Mouse (Mus musculus) CH12.LX (cell line): ENCODE results near the gene Rtf2. TPM values are rescaled to one million over a fixed set of nuclear protein-coding genes. Genes with fewer than 3 reads are reported as not detected.
A peak's percentile ranks its signal among the peaks of the same experiment; 100 is the strongest.

Experiments
- DNase-seq: peaks from one replicate; pipeline ENCODE4 v3.0.0-alpha.2; 2013; ENCODE audit errors: extremely low read depth
- H3K27ac ChIP-seq: 2 replicates; pipeline ENCODE4 v1.5.1; 2012; ENCODE audit warnings: low read depth, mild to moderate bottlenecking, control low read depth, moderate library complexity; ENCODE audit not compliant: insufficient read depth
- H3K27me3 ChIP-seq: replicated peaks from 2 replicates; pipeline ENCODE3; 2012; ENCODE audit warnings: inconsistent platforms
- H3K36me3 ChIP-seq, 2 experiments: replicated peaks in 1 of 2; 2 replicates each; pipeline versions ENCODE3 to v1.6.1; 2012; ENCODE audit warnings: inconsistent platforms in 1 of 2, low read length in 1 of 2, mild to moderate bottlenecking in 1 of 2, mixed read lengths in 1 of 2, moderate library complexity in 1 of 2; ENCODE audit not compliant: control insufficient read depth in 1 of 2, insufficient read depth in 1 of 2
- H3K4me1 ChIP-seq, 2 experiments: 2 replicates each; pipeline ENCODE4 v1.6.1; 2012; ENCODE audit warnings: inconsistent platforms in 1 of 2, moderate library complexity in 1 of 2; ENCODE audit not compliant: insufficient read depth in 2 of 2, control insufficient read depth in 1 of 2
- H3K4me2 ChIP-seq: 2 replicates; pipeline ENCODE4 v1.6.1; 2012; ENCODE audit warnings: low read depth, mild to moderate bottlenecking, control low read depth; ENCODE audit not compliant: poor library complexity, insufficient read depth, severe bottlenecking
- H3K4me3 ChIP-seq, 3 experiments: fragments of 150-350 bp in 1 of 3; sonication (generic) in 1 of 3; replicated peaks in 1 of 3; 2 replicates each; pipeline versions ENCODE3 to v1.5.1; 2011 to 2012; ENCODE audit warnings: low read depth in 2 of 3, low read length in 2 of 3, mild to moderate bottlenecking in 2 of 3, moderate library complexity in 2 of 3, control low read depth in 1 of 3, improper control_type of control experiment in 1 of 3, inconsistent platforms in 1 of 3, mixed read lengths in 1 of 3; ENCODE audit not compliant: poor library complexity in 1 of 3
- H3K79me2 ChIP-seq: replicated peaks from 2 replicates; pipeline ENCODE4 v1.6.1; 2012; ENCODE audit warnings: mild to moderate bottlenecking, moderate library complexity; ENCODE audit not compliant: control insufficient read depth, poor library complexity, insufficient read depth, severe bottlenecking; ENCODE audit errors: extremely low read depth
- H3K9ac ChIP-seq: 2 replicates; pipeline ENCODE4 v1.6.1; 2012; ENCODE audit warnings: low read depth, mild to moderate bottlenecking, control low read depth, moderate library complexity; ENCODE audit not compliant: insufficient read depth
- H3K9me3 ChIP-seq: replicated peaks from 2 replicates; pipeline ENCODE3; 2012; ENCODE audit warnings: low read length, inconsistent platforms, mixed read lengths
- BHLHE40 ChIP-seq: IDR thresholded peaks from 2 replicates; pipeline ENCODE4 v1.6.1; 2011; ENCODE audit warnings: mild to moderate bottlenecking, low read depth, low read length, improper control_type of control experiment
- CHD2 ChIP-seq: IDR thresholded peaks from 2 replicates; pipeline ENCODE4 v1.6.1; 2011; ENCODE audit warnings: low read length, improper control_type of control experiment
- ELF1 ChIP-seq: IDR thresholded peaks from 2 replicates; pipeline ENCODE4 v1.6.1; 2014; ENCODE audit warnings: low read depth, mild to moderate bottlenecking, inconsistent platforms, low read length, improper control_type of control experiment
- EP300 ChIP-seq: IDR thresholded peaks from 2 replicates; pipeline ENCODE4 v1.6.1; 2011; ENCODE audit warnings: low read length, improper control_type of control experiment
- ETS1 ChIP-seq: conservative IDR thresholded peaks from 2 replicates; pipeline ENCODE4 v1.6.1; 2012; ENCODE audit warnings: low read depth, mild to moderate bottlenecking, inconsistent platforms, low read length, improper control_type of control experiment, moderate library complexity
- GABPA ChIP-seq: IDR thresholded peaks from 2 replicates; pipeline ENCODE4 v1.6.1; 2012; ENCODE audit warnings: low read depth, low read length, improper control_type of control experiment, inconsistent platforms; ENCODE audit not compliant: insufficient replicate concordance
- IRF4 ChIP-seq: IDR thresholded peaks from 2 replicates; pipeline ENCODE4 v1.6.1; 2014; ENCODE audit warnings: low read depth, mild to moderate bottlenecking, inconsistent platforms, low read length, improper control_type of control experiment
- JUN ChIP-seq: IDR thresholded peaks from 2 replicates; pipeline ENCODE4 v1.6.1; 2011; ENCODE audit warnings: low read depth, mild to moderate bottlenecking, low read length, improper control_type of control experiment, moderate library complexity; ENCODE audit not compliant: insufficient read depth
- JUND ChIP-seq: conservative IDR thresholded peaks from 2 replicates; pipeline ENCODE4 v1.6.1; 2011; ENCODE audit warnings: low read depth, low read length, improper control_type of control experiment
- MAFK ChIP-seq: IDR thresholded peaks from 2 replicates; pipeline ENCODE4 v1.6.1; 2011; ENCODE audit warnings: low read length, improper control_type of control experiment; ENCODE audit not compliant: insufficient replicate concordance
- MAZ ChIP-seq: IDR thresholded peaks from 2 replicates; pipeline ENCODE4 v1.6.1; 2012; ENCODE audit warnings: low read depth, mild to moderate bottlenecking, inconsistent platforms, low read length, improper control_type of control experiment, moderate library complexity
- MEF2A ChIP-seq: IDR thresholded peaks from 2 replicates; pipeline ENCODE4 v1.6.1; 2014; ENCODE audit warnings: low read depth, mild to moderate bottlenecking, inconsistent platforms, low read length, improper control_type of control experiment, borderline replicate concordance
- MXI1 ChIP-seq: IDR thresholded peaks from 2 replicates; pipeline ENCODE4 v1.6.1; 2011; ENCODE audit warnings: mild to moderate bottlenecking, low read depth, low read length, improper control_type of control experiment
- MYC ChIP-seq: IDR thresholded peaks from 2 replicates; pipeline ENCODE4 v1.6.1; 2011; ENCODE audit warnings: low read depth, mild to moderate bottlenecking, improper control_type of control experiment, low read length
- NELFE ChIP-seq: IDR thresholded peaks from 2 replicates; pipeline ENCODE4 v1.6.1; 2011; ENCODE audit warnings: low read depth, low read length, improper control_type of control experiment
- PAX5 ChIP-seq: IDR thresholded peaks from 2 replicates; pipeline ENCODE4 v1.6.1; 2012; ENCODE audit warnings: low read length, inconsistent platforms, mixed read lengths
- POLR2A ChIP-seq: IDR thresholded peaks from 2 replicates; pipeline ENCODE4 v1.6.1; 2011; ENCODE audit warnings: low read depth, mild to moderate bottlenecking, improper control_type of control experiment, low read length
- RCOR1 ChIP-seq: conservative IDR thresholded peaks from 2 replicates; pipeline ENCODE4 v1.6.1; 2012; ENCODE audit warnings: low read depth, mild to moderate bottlenecking, inconsistent platforms, low read length, improper control_type of control experiment
- SIN3A ChIP-seq: IDR thresholded peaks from 2 replicates; pipeline ENCODE4 v1.6.1; 2012; ENCODE audit warnings: low read length, improper control_type of control experiment, inconsistent platforms
- TBP ChIP-seq: conservative IDR thresholded peaks from 2 replicates; pipeline ENCODE4 v1.6.1; 2011; ENCODE audit warnings: low read depth, low read length, improper control_type of control experiment
- TCF12 ChIP-seq: IDR thresholded peaks from 2 replicates; pipeline ENCODE4 v1.6.1; 2014; ENCODE audit warnings: low read depth, mild to moderate bottlenecking, inconsistent platforms, low read length, improper control_type of control experiment
- UBTF ChIP-seq: IDR thresholded peaks from 2 replicates; pipeline ENCODE4 v1.6.1; 2012; ENCODE audit warnings: low read depth, mild to moderate bottlenecking, inconsistent platforms, low read length, improper control_type of control experiment, moderate library complexity
- USF2 ChIP-seq: conservative IDR thresholded peaks from 2 replicates; pipeline ENCODE4 v1.6.1; 2011; ENCODE audit warnings: low read depth, low read length, improper control_type of control experiment
- ZC3H11A ChIP-seq: IDR thresholded peaks from 2 replicates; pipeline ENCODE4 v1.6.1; 2012; ENCODE audit warnings: low read depth, mild to moderate bottlenecking, inconsistent platforms, low read length, improper control_type of control experiment
- ZKSCAN1 ChIP-seq: IDR thresholded peaks from 2 replicates; pipeline ENCODE4 v1.6.1; 2012; ENCODE audit warnings: low read depth, inconsistent platforms, low read length, improper control_type of control experiment, borderline replicate concordance
- ZMIZ1 ChIP-seq: IDR thresholded peaks from 2 replicates; pipeline ENCODE4 v1.6.1; 2012; ENCODE audit warnings: low read depth, mild to moderate bottlenecking, inconsistent platforms, low read length, improper control_type of control experiment
- ZNF384 ChIP-seq: IDR thresholded peaks from 2 replicates; pipeline ENCODE4 v1.6.1; 2012; ENCODE audit warnings: low read depth, low read length, improper control_type of control experiment, inconsistent platforms
- dilution Hi-C: fragments of 300-500 bp; cut with MboI; formaldehyde crosslinking; loops from 2 replicates; pipeline ENCODE4 v1.14.3; 2020; ENCODE audit warnings: low sequenced_read_pairs; ENCODE audit not compliant: extremely low pct_unique_long_range_greater_than_20kb, extremely low pct_ligation_motif_present
- in situ Hi-C: fragments of 300-500 bp; cut with MboI; formaldehyde crosslinking; loops from 3 replicates; pipeline ENCODE4 v1.14.3; 2019; ENCODE audit warnings: low sequenced_read_pairs, low pct_ligation_motif_present, low pct_unique_long_range_greater_than_20kb, mixed read lengths
- polyA plus RNA-seq: library from polyadenylated mRNA; unstranded; fragments of >175 nt; gene quantifications from 2 replicates; pipeline ENCODE4 v1.2.1, GENCODE M21; 2012; ENCODE audit warnings: low read depth; ENCODE audit not compliant: insufficient read length
- total RNA-seq, 2 experiments: library from RNA; depleted of rRNA; stranded (reverse); fragments of 300-350 nt in 1 of 2; fragments of >200 nt in 1 of 2; gene quantifications; 2 replicates each; pipeline ENCODE4 v1.2.3; 2012 to 2014

Rtf2 gene
- total and polyA plus RNA-seq, 3 experiments = 60.3 to 72.9 (median 61.4) TPM

DNA sequence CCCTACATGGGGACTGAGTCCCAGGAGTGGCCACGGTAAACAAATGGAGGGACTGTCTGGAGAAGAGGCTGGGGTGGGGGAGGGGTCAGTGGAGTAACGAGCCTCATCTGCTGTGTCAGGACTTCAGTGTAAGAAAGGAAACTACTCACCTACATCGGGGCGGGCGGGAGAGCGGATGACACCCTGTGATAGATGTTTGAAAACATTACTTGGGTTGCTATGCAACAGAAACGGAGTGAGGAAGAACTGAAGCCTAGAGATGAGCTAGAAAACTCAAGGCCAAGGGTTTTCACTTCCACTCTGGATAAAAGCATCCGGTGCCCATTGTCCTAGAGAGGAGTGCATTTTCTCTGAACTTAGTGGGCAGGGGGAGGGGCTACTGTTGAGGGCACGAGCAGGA is 40.5 kb upstream of the Rtf2 start:
- Histone ChIP-seq H3K4me3 (peak overlapping the region in 1 of 3 experiments; percentile 9), H3K36me3 (peaks cover 0 to 23% of the 10 kb centered on the region in 2 experiments), H3K4me2 (peak overlapping the region; percentile 49), H3K79me2 (no peaks in the 10 kb centered on the region; the same call in 1 of the 2 replicates), H3K9ac (peak overlapping the region; percentile 12; the same call in 1 of the 2 replicates), H3K9me3 (peaks cover 7% of the 10 kb centered on the region), H3K27ac (peak overlapping the region; percentile 64), H3K4me1 (peaks cover 34 to 81% of the 10 kb centered on the region in 2 experiments), H3K27me3 (no peaks in the 10 kb centered on the region)
- in situ Hi-C loops = no loop called here
- peak; percentile 82 for DNase-seq
- TF ChIP-seq EP300 = 0 out of 2 replicates have a peak, but pooled peaks have one; percentile 16
- peak; percentile 19; the same call in 1 of the 2 replicates for TF ChIP-seq ETS1
- TF ChIP-seq ZKSCAN1 = no peak
- TF ChIP-seq CHD2 = 0 out of 2 replicates have a peak, but pooled peaks have one; percentile 12
- no peak for TF ChIP-seq GABPA
- TF ChIP-seq MXI1 = peak; percentile 39; the same call in 1 of the 2 replicates
- dilution Hi-C loops = no loop called here

DNA sequence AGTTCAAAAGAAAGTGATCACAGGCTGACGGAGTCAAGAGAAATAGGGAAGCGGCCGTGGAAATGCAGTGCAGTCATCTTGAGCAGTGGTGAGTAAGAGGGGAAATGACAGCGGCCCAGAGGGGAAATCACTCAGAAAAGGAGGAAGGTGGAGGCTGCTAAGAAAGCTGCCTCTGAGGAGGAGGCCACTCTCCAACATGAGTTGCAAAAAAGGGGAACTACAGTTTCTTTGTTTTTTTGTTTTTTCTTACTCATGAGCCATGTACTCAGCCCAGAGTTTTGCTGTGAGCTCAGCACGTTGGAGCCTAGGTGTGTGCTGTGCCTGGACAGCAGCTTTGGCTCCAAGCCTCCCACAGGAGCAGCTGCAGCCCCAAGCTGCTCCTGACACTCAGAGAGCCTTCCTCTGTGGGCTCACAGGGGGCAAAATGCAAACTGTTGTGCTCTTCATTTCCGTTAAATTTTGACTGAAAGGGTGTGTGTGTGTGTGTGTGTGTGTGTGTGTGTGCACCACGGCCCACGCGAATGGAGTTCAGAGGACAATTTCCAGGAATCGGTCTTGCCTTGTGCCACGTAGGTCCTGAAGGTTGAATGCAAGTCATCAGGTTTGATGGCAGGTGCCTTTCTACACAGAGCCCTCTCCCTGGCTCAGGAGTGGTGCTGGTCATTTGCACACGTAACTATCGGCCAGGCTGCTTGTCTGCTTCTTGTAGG is 39.1 kb upstream of the Rtf2 start:
- Histone ChIP-seq H3K27me3 (no peaks in the 10 kb centered on the region), H3K9ac (peak overlapping the region; percentile 17; the same call in 1 of the 2 replicates), H3K79me2 (no peaks in the 10 kb centered on the region; the same call in 1 of the 2 replicates), H3K4me1 (peaks cover 40 to 81% of the 10 kb centered on the region in 2 experiments), H3K9me3 (no peaks in the 10 kb centered on the region), H3K4me3 (no peak overlapping the region), H3K36me3 (peaks cover 0 to 14% of the 10 kb centered on the region in 2 experiments), H3K4me2 (peak overlapping the region; percentile 2), H3K27ac (peak overlapping the region; percentile 88)
- dilution Hi-C loops = no loop called here
- in situ Hi-C loops = no loop called here
- DNase-seq = peak; percentile 96
- TF ChIP-seq EP300 = peak; percentile 93
- TF ChIP-seq SIN3A = peak; percentile 52; the same call in 1 of the 2 replicates
- TF ChIP-seq PAX5 = no peak
- TF ChIP-seq JUND = peak; percentile 34; the same call in 1 of the 2 replicates
- TF ChIP-seq ZMIZ1 = no peak
- peak; percentile 61 for TF ChIP-seq BHLHE40
- TF ChIP-seq IRF4 = peak; percentile 94
- peak; percentile 37; the same call in 1 of the 2 replicates for TF ChIP-seq MEF2A
- peak; percentile 58 for TF ChIP-seq JUN
- TF ChIP-seq TCF12 = peak; percentile 81
- peak; percentile 77 for TF ChIP-seq MXI1
- peak; percentile 86 for TF ChIP-seq ETS1
- TF ChIP-seq USF2 = no peak
- TF ChIP-seq UBTF = no peak
- no peak for TF ChIP-seq ZC3H11A
- no peak for TF ChIP-seq MAFK
- TF ChIP-seq RCOR1 = peak; percentile 64; the same call in 1 of the 2 replicates
- TF ChIP-seq POLR2A = peak; percentile 39; the same call in 1 of the 2 replicates
- peak; percentile 82 for TF ChIP-seq MYC
- 0 out of 2 replicates have a peak, but pooled peaks have one; percentile 61 for TF ChIP-seq TBP
- TF ChIP-seq NELFE = 0 out of 2 replicates have a peak, but pooled peaks have one; percentile 34
- TF ChIP-seq ELF1 = peak; percentile 67; the same call in 1 of the 2 replicates
- peak; percentile 49; the same call in 1 of the 2 replicates for TF ChIP-seq MAZ
- peak; percentile 85 for TF ChIP-seq ZNF384
